Mouse (Mus musculus) testis, adult 2 months (tissue): ENCODE measurements around the gene Pnn.

Experiments used
- CTCF ChIP-seq: fragments of 200-500 bp; IDR thresholded peaks from 2 replicates; pipeline ENCODE4 v1.5.1; 2012; ENCODE audit warnings: low read depth, mild to moderate bottlenecking, inconsistent platforms, low read length, moderate library complexity; ENCODE audit not compliant: control insufficient read depth, insufficient read depth, insufficient replicate concordance
- POLR2A ChIP-seq: fragments of 200-500 bp; IDR thresholded peaks from 2 replicates; pipeline ENCODE4 v1.6.1; 2012; ENCODE audit warnings: low read depth, mild to moderate bottlenecking, inconsistent platforms, low read length, moderate library complexity; ENCODE audit not compliant: control insufficient read depth

DNA sequence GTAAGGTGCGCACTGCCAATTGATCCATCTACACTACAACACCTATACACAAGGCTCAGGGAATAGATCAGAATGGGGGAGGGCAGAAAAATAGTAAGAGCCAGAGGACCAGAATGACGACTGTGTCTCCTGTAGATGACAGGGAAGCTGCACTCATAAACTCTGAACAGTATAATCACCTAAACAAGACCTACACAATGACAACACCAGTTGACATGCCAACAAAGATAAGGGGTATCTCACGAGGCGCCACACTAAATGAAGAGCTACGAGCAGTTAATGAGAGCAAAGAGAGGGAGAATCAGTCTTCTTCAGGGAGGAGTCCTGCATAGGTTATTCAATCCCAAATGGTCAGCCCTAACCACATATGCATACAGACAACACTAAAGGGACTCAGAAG is 13.5 kb upstream of the Pnn start:
- no peak for TF ChIP-seq CTCF
- no peak for TF ChIP-seq POLR2A
